Mouse (Mus musculus) mouse trophoblast stem cell (cell line): ENCODE measurements around the gene 4930583I09Rik.

Experiments used
- in situ Hi-C, 2 experiments: fragments of 300-500 bp; cut with MseI, MboI; formaldehyde crosslinking; loops; 2 replicates in 1 of 2; 3 replicates in 1 of 2; pipeline ENCODE4 v1.15.1; 2025

4930583I09Rik gene

DNA sequence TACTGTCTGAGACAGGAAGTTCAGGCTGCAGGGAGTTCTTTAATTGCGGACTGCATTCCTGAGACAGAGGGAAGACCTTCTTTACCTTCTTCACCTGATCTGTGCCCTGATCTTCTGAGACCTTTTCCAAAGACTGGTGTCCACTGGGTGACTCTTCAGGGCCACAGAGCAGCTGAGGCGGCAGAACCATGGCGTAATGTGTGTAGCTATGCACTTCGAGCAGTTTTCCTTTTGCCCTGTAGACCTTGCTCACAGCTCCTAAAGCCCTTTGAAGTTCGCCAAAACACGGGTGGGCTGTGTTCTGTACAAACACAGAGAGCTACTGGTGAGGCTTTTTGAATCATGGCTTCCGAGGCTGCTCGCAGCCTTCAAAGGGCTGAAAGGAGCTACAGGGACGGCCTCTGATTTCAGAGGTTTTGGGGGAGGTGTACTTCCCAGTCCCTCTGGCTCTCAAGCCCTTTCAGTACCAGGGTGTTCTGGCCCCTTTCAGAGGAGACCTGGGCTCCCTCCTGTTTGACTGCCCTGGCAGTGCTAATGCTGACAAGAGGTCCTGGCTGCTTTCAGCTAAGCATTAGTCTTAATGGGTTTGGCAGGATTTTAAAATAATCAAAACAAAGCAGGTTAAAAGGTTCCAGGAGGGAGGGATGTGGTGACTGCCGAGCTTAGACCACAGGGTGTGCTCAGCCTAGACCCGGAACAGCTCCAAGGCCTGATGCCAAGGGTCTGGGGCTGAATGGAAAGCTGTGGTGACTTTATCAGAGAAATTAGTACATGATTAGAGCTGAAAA, 33.5 kb downstream of the 4930583I09Rik start:
- in situ Hi-C loops: no loop called here

DNA sequence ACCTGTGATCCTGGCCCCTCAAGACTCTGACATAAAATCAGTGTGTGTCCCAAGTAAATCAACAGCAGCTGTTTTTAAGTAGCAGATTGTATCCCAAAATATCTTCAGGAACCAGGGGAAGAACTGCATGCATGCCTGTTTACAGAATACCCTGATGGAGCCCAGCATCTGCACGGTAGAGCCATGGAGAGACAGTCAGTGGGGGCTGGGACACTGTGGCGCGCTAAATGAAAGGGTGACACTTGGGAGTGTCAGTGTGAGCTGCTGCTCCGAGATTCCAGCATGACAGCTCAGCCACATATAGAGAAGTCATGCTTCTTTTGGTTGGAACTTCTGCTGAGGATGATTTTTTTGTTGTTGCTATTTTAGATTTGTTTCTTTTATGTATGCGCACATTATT, 43.2 kb downstream of the 4930583I09Rik start:
- in situ Hi-C loops: no loop called here

DNA sequence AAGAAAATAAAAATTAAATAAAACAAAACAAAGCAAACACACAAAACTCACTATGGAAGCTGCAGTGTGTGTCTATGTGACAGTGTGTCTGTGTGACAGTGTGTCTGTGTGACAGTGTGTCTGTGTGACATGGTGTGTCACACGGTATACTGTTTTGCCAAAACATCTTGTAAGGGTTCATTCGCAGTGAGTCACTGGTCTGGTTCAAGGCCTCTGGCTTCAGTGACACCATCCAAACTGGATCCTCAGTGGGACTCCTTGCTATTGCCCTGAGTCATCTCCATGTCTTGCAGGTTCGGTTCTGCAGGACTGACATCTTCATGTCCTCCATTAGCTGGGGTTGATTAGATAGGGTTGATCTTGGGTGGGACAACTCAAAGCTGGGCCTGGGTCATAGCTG, 43.8 kb downstream of the 4930583I09Rik start:
- in situ Hi-C loops: no loop called here

DNA sequence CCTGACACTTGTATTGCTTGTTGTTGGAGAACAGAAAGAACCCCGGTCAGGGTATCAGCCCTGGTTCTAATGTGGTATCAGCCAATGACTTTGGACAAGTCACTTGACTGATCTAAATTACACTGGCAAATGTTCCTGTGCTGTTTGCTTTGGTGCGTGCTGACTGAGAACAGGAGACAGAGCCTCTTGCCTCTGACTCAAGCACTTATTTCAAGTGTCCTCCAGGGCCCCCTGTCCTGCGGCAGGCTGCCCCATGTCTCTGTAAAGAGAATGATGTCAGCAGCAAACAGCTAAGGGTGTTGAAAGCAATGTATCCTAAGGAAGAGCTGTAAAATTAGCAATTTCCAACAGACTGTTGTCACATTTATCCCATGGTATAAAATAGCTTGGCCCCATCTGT, 46.7 kb downstream of the 4930583I09Rik start:
- in situ Hi-C loops: no loop called here

DNA sequence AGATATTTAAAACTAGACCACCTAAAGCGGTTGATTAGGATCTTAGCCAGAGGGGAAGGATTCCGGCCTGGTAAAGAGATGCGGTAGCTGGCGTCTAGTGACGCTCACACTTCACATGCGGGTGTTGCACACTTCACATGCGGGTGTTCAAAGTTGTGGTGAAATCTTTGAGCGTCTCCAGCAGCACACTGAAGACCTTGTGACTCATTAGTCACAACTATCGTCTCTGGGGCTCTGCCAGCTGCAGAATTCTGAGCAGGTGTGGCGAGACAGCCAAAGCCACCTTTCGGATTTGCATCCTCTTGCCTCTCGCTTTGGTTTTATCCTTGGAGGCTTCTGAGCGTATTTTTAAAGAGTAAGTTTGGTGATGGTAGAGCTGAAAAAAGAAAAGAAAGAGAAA, 47.6 kb downstream of the 4930583I09Rik start:
- in situ Hi-C loops: no loop called here

DNA sequence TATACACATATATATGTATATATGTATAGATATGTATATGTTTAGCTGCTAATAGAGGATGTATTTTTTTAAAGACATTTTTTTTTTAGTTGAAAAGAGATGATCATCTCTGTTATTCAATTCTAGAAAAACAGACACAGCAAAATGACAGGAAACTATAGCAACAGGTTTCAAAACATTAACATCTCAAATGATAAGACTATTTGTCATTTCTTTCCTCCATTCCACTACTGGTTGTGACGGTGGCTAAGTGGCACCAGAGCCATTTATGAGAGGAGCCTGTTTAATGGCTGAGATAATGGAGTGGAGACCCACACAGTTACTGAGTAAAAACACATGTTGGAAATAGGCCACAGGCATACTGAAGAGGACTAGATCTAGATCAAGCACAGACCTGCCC, 49.9 kb downstream of the 4930583I09Rik start:
- in situ Hi-C loops: no loop called here
